Mouse (Mus musculus) heart, embryonic 12.5 days (tissue): ENCODE data around the gene Sgsm2. TPM values are rescaled to one million over a fixed set of nuclear protein-coding genes. Genes with fewer than 3 reads are reported as not detected.

Experiments used
- ATAC-seq: fragments of 200-750 bp; cut with Nextera tagmentation; 2 replicates; pipeline ENCODE4 v1.8.0; 2017; ENCODE audit warnings: moderate TSS enrichment, moderate library complexity; ENCODE audit not compliant: insufficient number of reproducible peaks, low FRiP score
- H3K27ac ChIP-seq: fragments of 300-500 bp; sonication (generic); 2 replicates; pipeline ENCODE4 v1.5.1; 2016; ENCODE audit warnings: mild to moderate bottlenecking, moderate library complexity; ENCODE audit not compliant: poor library complexity, severe bottlenecking
- H3K27me3 ChIP-seq: fragments of 300-500 bp; sonication (generic); replicated peaks from 2 replicates; pipeline ENCODE4 v1.6.1; 2016; ENCODE audit warnings: mild to moderate bottlenecking, moderate library complexity
- H3K36me3 ChIP-seq: fragments of 300-500 bp; sonication (generic); 2 replicates; pipeline ENCODE4 v1.6.1; 2016; ENCODE audit warnings: mild to moderate bottlenecking, moderate library complexity
- H3K4me1 ChIP-seq: fragments of 300-500 bp; sonication (generic); replicated peaks from 2 replicates; pipeline ENCODE4 v1.6.1; 2016; ENCODE audit warnings: mild to moderate bottlenecking
- H3K4me2 ChIP-seq: fragments of 300-500 bp; sonication (generic); 2 replicates; pipeline ENCODE4 v1.6.1; 2016; ENCODE audit warnings: mild to moderate bottlenecking, moderate library complexity
- H3K4me3 ChIP-seq: fragments of 300-500 bp; sonication (generic); 2 replicates; pipeline ENCODE4 v1.5.1; 2016; ENCODE audit warnings: mild to moderate bottlenecking
- H3K9ac ChIP-seq: fragments of 300-500 bp; sonication (generic); 2 replicates; pipeline ENCODE4 v1.6.1; 2016; ENCODE audit warnings: mild to moderate bottlenecking, moderate library complexity
- H3K9me3 ChIP-seq: fragments of 300-500 bp; sonication (generic); replicated peaks from 2 replicates; pipeline ENCODE4 v1.6.1; 2016; ENCODE audit warnings: mild to moderate bottlenecking, moderate library complexity
- whole genome bisulfite sequencing: fragments of 180-500 bp; shearing (Covaris S2); methylation state at CpG from one replicate; pipeline ENCODE4 v1.1.7; 2016; 5-methylcytosine and 5-hydroxymethylcytosine counted together
- polyA plus RNA-seq: library from polyadenylated mRNA; unstranded; fragments of >200 nt; fragmentation: Nextera tagmentation; extraction: Ambion mirVana; gene quantifications from 2 replicates; pipeline ENCODE4 v1.2.1, GENCODE M21; 2016

Sgsm2 gene
- polyA plus RNA-seq, 1 experiment from 2014 or later, result 6.6 TPM

DNA sequence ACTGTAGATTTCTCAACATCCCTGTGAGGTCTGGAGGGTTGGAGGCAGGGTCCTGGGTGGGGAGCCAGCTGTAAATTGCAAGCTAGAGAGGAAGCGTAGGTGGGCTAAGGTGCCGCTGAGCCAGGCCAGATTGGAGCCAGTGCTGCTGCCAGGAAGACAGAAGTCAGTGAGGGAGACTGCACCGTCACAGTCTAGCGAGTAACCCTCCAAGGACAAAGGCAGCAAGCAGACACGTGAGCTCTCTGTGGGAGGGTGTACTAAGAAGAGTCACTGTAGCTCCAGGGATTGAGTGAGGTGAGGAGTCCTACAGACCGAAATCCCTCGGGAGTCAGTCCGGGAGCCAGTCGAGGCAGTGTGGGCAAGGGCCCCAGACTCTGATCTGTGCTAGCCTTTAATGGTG is 55.5 kb downstream of the Sgsm2 start:
- Histone ChIP-seq H3K4me1 (peaks cover 64% of the 10 kb centered on the region), H3K4me3 (no peak overlapping the region), H3K36me3 (peaks cover 45% of the 10 kb centered on the region), H3K27me3 (no peaks in the 10 kb centered on the region), H3K27ac (peak overlapping the region; percentile 52; the same call in 1 of the 2 replicates), H3K4me2 (no peak overlapping the region), H3K9me3 (peaks cover 4% of the 10 kb centered on the region; the same call in 1 of the 2 replicates), H3K9ac (0 out of 2 replicates have a peak overlapping the region, but pooled peaks have one; percentile 10)
- no peak for ATAC-seq
- WGBS, result 75% methylated on average over 9 of the region's 9 CpGs

DNA sequence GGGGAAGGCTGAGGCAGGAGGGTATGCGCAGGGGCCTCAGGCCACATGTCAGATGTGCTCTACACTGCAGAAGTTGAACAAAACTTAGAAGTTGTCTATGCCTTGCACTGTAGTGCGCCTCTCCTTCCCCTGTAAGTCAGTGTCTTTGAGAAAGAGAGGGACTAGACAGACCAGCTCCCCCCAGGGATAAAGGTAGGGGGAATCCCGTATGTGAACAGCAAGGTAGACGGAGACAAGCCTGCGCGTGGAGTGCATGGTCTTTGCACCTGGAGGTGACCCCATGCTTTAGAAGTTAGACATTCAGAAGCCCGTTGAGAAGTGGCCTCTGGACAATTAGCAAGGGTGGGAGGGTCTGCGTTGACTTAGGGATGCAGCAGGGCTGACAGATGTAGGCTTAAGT is 56.1 kb downstream of the Sgsm2 start:
- Histone ChIP-seq H3K9me3 (peaks cover 3% of the 10 kb centered on the region; the same call in 1 of the 2 replicates), H3K4me2 (no peak overlapping the region), H3K9ac (peak overlapping the region; percentile 10; the same call in 1 of the 2 replicates), H3K4me3 (no peak overlapping the region), H3K36me3 (peaks cover 41% of the 10 kb centered on the region), H3K27me3 (no peaks in the 10 kb centered on the region), H3K27ac (peak overlapping the region; percentile 52; the same call in 1 of the 2 replicates), H3K4me1 (peaks cover 69% of the 10 kb centered on the region)
- WGBS, result 86% methylated on average over 8 of the region's 8 CpGs
- ATAC-seq, result no peak

GRCm38 (mm10) chr11:74839860-74840715 is 56.8 kb downstream of the Sgsm2 start:
- Histone ChIP-seq H3K4me1 (peaks cover 75% of the 10 kb centered on the region), H3K9ac (peak overlapping the region; percentile 10; the same call in 1 of the 2 replicates), H3K27ac (no peak overlapping the region), H3K4me3 (no peak overlapping the region), H3K36me3 (peaks cover 36% of the 10 kb centered on the region), H3K4me2 (no peak overlapping the region), H3K9me3 (no peaks in the 10 kb centered on the region), H3K27me3 (no peaks in the 10 kb centered on the region)
- 87% methylated on average over 19 of the region's 19 CpGs for WGBS
- ATAC-seq, result no peak

GRCm38 (mm10) chr11:74838971-74839370 is 57.9 kb downstream of the Sgsm2 start:
- peak overlapping the region; percentile 4; the same call in 1 of the 2 replicates for H3K4me3 ChIP-seq
- 33% methylated on average over 6 of the region's 6 CpGs for WGBS
- 0 out of 2 replicates have a peak overlapping the region, but pooled peaks have one; percentile 33 for H3K9ac ChIP-seq
- H3K4me1 ChIP-seq, result peaks cover 81% of the 10 kb centered on the region
- H3K27ac ChIP-seq, result peak overlapping the region; percentile 98
- peaks cover 25% of the 10 kb centered on the region for H3K36me3 ChIP-seq
- peak overlapping the region; percentile 86 for H3K4me2 ChIP-seq
- no peaks in the 10 kb centered on the region for H3K27me3 ChIP-seq
- H3K9me3 ChIP-seq, result no peaks in the 10 kb centered on the region
- no peak for ATAC-seq

DNA sequence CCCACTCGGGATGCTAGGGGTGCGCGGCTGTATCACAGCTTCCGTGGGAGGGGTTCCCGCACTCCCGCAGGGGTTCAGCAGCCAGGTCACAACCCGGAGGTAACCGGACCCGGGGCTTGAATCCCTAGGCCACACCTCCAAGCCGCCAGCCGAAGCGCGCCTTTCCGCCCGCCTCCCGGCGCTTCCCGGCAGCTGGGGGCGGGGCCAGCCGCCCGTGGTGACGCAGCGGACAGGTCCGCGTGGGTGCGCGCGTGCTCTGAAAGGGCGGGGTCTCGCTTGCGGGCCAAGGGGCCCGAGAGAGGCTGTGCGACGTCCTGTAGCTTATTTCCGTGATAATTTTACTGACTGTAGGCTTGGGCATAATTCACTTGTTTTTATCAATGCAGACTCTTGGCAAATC is 58.4 kb downstream of the Sgsm2 start:
- H3K27ac ChIP-seq, result peak overlapping the region; percentile 98
- no peaks in the 10 kb centered on the region for H3K9me3 ChIP-seq
- peak; percentile 83 for ATAC-seq
- no peaks in the 10 kb centered on the region for H3K27me3 ChIP-seq
- H3K4me3 ChIP-seq, result peak overlapping the region; percentile 62
- H3K4me2 ChIP-seq, result peak overlapping the region; percentile 86
- peaks cover 81% of the 10 kb centered on the region for H3K4me1 ChIP-seq
- peaks cover 21% of the 10 kb centered on the region for H3K36me3 ChIP-seq
- WGBS, result 0% methylated on average over 35 of the region's 35 CpGs
- peak overlapping the region; percentile 76 for H3K9ac ChIP-seq

DNA sequence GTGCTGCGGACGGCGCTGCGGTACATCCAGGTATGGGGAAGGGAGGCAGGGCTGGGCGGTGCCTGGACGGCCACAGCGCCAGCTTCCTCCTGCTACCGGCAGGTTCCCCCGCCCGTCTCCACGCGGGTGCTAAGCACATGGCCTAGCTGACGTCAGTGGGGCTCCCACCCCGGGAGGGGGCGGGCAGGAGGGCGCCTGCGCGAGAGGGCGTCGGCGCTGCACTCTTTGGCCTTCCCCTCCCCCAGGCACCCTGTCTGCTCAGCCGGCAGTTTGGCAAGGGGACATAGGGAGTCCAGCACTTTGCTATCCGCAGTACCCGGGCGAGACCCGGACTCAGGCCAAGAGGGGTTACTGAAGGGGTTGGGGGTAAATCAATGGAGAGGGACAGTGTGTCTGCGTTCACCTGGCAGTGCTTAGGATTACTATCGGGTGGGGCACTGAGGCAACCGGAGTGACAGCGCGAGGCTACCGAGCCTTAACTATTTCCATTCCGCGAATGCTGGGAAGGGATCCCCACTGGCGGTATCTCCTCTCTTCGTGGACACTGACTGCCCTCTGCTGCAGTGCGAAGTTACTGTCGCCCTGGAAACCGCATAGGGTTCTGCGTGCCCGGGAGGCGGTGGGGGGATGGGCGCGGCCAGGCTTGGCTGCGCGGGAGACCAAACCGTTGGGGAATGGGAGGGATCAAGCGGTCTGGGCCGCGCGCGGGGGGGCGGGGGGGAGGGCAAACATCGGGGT is 59.0 kb downstream of the Sgsm2 start:
- ATAC-seq, result peak; percentile 84
- no peaks in the 10 kb centered on the region for H3K27me3 ChIP-seq
- peak overlapping the region; percentile 76 for H3K9ac ChIP-seq
- peak overlapping the region; percentile 98 for H3K27ac ChIP-seq
- peak overlapping the region; percentile 86 for H3K4me2 ChIP-seq
- peak overlapping the region; percentile 62 for H3K4me3 ChIP-seq
- H3K36me3 ChIP-seq, result peaks cover 15% of the 10 kb centered on the region
- no peaks in the 10 kb centered on the region for H3K9me3 ChIP-seq
- WGBS, result under 1% methylated on average over 54 of the region's 54 CpGs
- peaks cover 81% of the 10 kb centered on the region for H3K4me1 ChIP-seq

- peaks cover 81% of the 10 kb centered on the region for H3K4me1 ChIP-seq
Observed at GRCm38 (mm10) chr11:74837056-74837693, 59.7 kb downstream of the Sgsm2 start.

DNA sequence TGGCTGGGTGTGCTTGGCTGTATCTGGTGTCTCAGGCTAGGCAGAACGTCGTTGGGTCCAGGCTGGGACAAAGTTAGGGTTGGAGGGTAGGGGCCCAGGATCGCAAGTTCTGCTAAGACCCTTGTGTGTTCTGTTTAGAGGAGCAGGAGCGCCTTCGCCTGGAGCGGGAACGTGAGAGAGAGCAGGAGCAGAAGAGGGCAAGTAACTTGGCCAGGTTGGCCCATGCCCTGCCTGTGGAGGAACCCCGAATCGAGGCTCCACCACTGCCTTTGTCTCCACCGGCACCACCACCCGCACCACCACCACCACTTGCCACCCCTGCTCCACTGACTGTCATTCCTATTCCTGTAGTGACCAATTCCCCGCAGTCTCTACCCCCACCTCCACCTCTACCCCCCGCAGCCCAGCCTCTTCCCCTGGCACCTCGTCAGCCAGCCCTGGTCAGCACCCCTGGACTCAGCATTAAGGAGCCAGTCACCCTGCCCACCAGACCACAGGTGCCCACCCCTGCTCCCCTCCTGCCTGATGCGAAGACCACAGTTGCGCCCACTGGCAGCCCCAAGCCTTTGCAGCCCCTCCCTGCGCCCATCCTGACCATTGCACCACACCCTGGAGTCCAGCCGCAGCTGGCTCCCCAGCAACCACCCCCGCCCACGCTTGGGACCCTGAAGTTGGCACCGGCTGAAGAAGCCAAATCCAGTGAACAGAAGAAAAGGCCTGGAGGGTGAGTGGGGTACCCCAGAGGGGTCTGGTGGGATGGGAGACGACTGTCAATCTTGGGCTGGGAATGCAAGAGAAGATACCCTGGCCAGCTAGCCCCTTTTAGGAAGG is 60.4 kb downstream of the Sgsm2 start:
- no peak overlapping the region for H3K27ac ChIP-seq
- WGBS, result 94% methylated on average over 22 of the region's 22 CpGs
- no peak overlapping the region for H3K4me2 ChIP-seq

More at GRCm38 (mm10) chr11:74837056-74837693, 59.7 kb downstream of the Sgsm2 start:
- H3K4me2 ChIP-seq, result peak overlapping the region; percentile 86
- H3K9me3 ChIP-seq, result no peaks in the 10 kb centered on the region
- no peaks in the 10 kb centered on the region for H3K27me3 ChIP-seq
- WGBS, result 49% methylated on average over 16 of the region's 16 CpGs
- H3K36me3 ChIP-seq, result peaks cover 8% of the 10 kb centered on the region; the same call in 1 of the 2 replicates
- ATAC-seq, result no peak
- peak overlapping the region; percentile 62 for H3K4me3 ChIP-seq
- H3K27ac ChIP-seq, result peak overlapping the region; percentile 98
- peak overlapping the region; percentile 76 for H3K9ac ChIP-seq

GRCm38 (mm10) chr11:74835593-74836224 is 61.2 kb downstream of the Sgsm2 start:
- H3K27ac ChIP-seq, result no peak overlapping the region
- no peak overlapping the region for H3K4me2 ChIP-seq
- H3K9ac ChIP-seq, result no peak overlapping the region
- WGBS, result 89% methylated on average over 6 of the region's 6 CpGs
- H3K4me3 ChIP-seq, result no peak overlapping the region
- no peaks in the 10 kb centered on the region for H3K27me3 ChIP-seq
- peaks cover 6% of the 10 kb centered on the region; the same call in 1 of the 2 replicates for H3K36me3 ChIP-seq
- no peaks in the 10 kb centered on the region for H3K9me3 ChIP-seq
- ATAC-seq, result no peak
- peaks cover 70% of the 10 kb centered on the region for H3K4me1 ChIP-seq

More for the DNA sequence above, 60.4 kb downstream of the Sgsm2 start:
- Histone ChIP-seq H3K4me1 (peaks cover 78% of the 10 kb centered on the region), H3K4me3 (no peak overlapping the region), H3K9ac (0 out of 2 replicates have a peak overlapping the region, but pooled peaks have one; percentile 38), H3K36me3 (peaks cover 6% of the 10 kb centered on the region; the same call in 1 of the 2 replicates), H3K27me3 (no peaks in the 10 kb centered on the region), H3K9me3 (no peaks in the 10 kb centered on the region)
- no peak for ATAC-seq
